Mouse (Mus musculus): Measurements from ENCODE around the gene Ccdc149.

Ccdc149 gene

GRCm38 (mm10) chr5:52367866-52368840, 103.2 kb downstream of the Ccdc149 start:
- DNase-seq = no peak

- DNase-seq = no peak
Observed at GRCm38 (mm10) chr5:52366661-52367060, 104.7 kb downstream of the Ccdc149 start.

- no peak for DNase-seq
Observed at GRCm38 (mm10) chr5:52365930-52366329, 105.4 kb downstream of the Ccdc149 start.

DNA sequence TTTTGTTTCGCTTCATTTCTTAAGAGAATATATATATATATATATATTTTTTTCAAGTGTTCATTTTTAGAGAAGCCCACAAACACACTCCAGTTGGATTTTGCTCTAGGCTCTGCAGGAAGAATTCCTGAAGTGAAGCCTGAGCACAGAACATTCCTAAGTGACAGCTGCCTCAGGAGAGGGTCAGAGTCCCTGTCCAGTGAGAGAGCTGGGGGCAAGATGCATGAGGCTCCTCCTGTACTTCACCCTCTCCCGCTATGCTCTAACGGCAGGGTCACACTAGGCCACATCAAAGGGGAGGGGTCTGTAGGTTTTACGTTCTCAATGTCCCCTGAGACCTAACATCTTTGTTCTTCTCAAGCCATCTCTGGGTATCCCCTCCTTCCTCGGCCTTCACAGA, 106.8 kb downstream of the Ccdc149 start:
- DNase-seq = no peak

GRCm38 (mm10) chr5:52363468-52364150, 107.7 kb downstream of the Ccdc149 start, which contains the start of gene Sod3:
Sod3 (plus strand) TSS chr5:52363791.
- DNase-seq = peak; percentile 39 to 67

- DNase-seq = no peak
Observed at GRCm38 (mm10) chr5:52362776-52363467, 108.4 kb downstream of the Ccdc149 start.

- DNase-seq = peak; percentile 34 to 51
Observed at GRCm38 (mm10) chr5:52360286-52361049, 110.9 kb downstream of the Ccdc149 start.

DNA sequence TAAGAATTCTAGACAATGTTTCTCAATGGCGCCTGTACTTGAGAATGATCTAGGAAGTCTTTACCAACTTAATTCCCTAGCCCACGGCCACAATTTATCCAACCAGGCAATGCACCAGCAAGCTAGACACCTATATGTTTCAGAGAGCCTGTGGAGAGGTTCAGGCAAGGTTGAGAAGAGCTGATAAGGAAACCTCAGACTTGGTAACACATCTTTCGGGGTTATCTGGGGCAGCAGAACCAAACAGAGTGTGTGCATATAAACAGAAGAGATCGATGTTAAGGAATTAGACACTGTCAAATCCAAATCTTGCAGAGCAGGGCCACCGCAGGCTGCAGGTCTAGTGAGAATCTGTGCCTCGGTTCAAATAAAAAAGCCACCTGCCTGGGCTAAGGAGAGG, 113.2 kb downstream of the Ccdc149 start:
- DNase-seq = no peak

GRCm38 (mm10) chr5:52357175-52357754, 114.1 kb downstream of the Ccdc149 start:
- no peak for DNase-seq

GRCm38 (mm10) chr5:52355612-52356011, 115.7 kb downstream of the Ccdc149 start:
- DNase-seq = no peak

DNA sequence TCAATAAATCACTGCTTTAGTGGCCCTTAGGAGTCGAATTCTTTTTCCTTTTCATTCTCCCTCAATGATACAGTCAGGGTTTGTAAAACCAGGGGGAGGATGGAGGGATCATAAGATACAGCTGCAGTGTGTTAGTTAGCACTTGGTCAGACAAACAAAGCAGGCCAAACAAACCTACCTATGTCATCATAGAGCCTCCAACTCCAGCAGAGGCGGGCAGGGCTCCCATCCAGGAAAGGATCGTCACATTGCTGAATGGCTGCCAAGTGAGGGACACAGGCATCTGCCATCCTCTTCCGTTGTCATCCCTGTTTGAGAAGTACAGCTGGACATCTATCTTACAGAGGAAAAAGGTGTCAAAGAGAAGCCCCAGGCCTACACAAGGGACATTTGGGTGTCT, 116.9 kb downstream of the Ccdc149 start:
- peak in 1 of 2 experiments; percentile 41 for DNase-seq

DNA sequence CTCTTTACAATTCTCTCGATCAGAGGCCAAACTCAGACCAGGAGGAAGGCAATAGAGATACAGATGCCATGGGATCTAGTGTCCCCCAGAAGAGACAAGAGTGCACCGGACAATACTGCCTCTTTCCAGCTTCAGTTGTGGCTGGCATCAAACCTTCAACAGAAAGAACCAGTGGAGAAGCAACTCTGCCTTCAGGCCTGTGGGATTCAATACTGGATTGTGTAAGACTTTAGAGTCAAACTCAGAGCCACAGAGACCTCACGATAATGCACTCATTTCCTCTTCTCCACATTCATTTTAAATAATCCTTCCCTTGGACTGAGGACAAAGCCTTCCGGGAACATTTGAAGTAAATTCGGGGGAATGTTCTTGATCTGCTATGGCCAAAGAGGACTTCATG, 118.6 kb downstream of the Ccdc149 start:
- DNase-seq = no peak

DNA sequence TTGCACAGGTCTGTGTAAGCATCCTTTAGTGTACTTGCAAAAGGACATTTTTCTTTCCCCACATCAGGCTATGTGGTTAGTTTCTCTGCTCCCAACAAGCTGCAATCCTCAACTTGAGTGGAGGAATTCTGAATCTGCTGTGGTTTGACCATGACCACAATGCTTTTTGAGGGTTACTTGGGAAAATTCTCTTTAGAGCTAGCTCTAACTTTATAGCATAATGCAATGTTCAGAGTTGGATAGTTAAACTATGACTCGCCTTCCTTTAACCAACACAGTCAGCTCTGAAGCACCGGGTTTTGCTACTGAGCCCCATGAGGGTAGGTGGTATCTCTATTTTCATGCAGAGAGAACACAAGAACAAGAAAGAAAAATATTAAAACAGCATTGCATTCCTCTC, 119.8 kb downstream of the Ccdc149 start:
- DNase-seq = no peak

GRCm38 (mm10) chr5:52350451-52350850, 120.9 kb downstream of the Ccdc149 start:
- peak in 1 of 2 experiments; percentile 13 for DNase-seq

DNA sequence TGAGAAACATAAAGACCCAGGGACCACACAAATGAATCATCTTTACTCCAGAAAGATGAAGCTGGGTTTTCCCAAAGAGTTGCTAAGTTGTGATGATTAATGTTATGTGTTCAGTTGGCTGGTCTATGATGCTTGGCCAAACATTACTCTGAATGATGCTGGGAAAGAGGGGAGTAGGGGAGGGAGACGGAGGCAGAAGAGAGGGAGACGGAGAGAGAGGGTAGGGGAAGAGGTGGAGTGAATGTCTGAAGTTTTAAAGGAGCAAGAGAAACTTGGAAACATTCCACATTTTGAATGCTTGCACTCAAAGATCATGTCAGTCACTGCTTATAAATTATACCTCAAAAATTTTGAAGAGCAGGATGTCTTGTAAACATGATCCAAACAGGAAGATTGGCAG, 124.4 kb downstream of the Ccdc149 start:
- no peak for DNase-seq

DNA sequence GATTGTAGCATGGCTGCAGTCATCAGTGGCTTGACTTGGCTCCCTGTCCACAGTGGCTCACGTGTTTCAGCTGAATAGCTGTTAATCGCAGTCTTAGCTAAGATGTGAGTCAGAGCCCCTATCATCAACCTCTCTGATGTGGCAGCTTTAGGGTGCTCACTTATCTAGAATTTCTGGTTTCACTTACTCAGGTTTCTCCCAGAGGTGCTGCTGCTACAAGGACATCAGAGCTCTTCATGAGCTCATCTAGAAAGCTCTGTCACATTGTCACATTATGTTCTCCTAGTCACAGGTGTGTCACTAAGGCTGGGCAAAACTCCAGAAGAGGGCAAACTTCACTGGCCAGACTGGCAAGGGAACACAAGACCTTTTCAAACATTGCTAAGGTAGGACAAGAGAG, 132.2 kb downstream of the Ccdc149 start:
- DNase-seq = no peak

- DNase-seq = peak; percentile 46 to 64
Observed at GRCm38 (mm10) chr5:52335590-52335989, 135.7 kb downstream of the Ccdc149 start.

GRCm38 (mm10) chr5:52332120-52332519, 139.2 kb downstream of the Ccdc149 start:
- no peak for DNase-seq
